Mouse (Mus musculus) hindbrain, embryonic 12.5 days (tissue): ENCODE results near the gene Grik4. TPM values are rescaled to one million over a fixed set of nuclear protein-coding genes. Genes with fewer than 3 reads are reported as not detected.
A peak's percentile ranks its signal among the peaks of the same experiment; 100 is the strongest.

Experiments
- ATAC-seq: fragments of 200-750 bp; cut with Nextera tagmentation; 2 replicates; pipeline ENCODE4 v1.8.0; 2017; ENCODE audit warnings: moderate TSS enrichment; ENCODE audit not compliant: low FRiP score
- H3K27ac ChIP-seq: fragments of 300-500 bp; sonication (generic); 2 replicates; pipeline ENCODE4 v1.5.1; 2016; ENCODE audit warnings: mild to moderate bottlenecking
- H3K27me3 ChIP-seq: fragments of 300-500 bp; sonication (generic); 2 replicates; pipeline ENCODE4 v1.6.1; 2016; ENCODE audit warnings: mild to moderate bottlenecking
- H3K36me3 ChIP-seq: fragments of 300-500 bp; sonication (generic); 2 replicates; pipeline ENCODE4 v1.6.1; 2016; ENCODE audit warnings: mild to moderate bottlenecking
- H3K4me1 ChIP-seq: fragments of 300-500 bp; sonication (generic); 2 replicates; pipeline ENCODE4 v1.6.1; 2016
- H3K4me2 ChIP-seq: fragments of 300-500 bp; sonication (generic); replicated peaks from 2 replicates; pipeline ENCODE4 v1.6.1; 2016; ENCODE audit warnings: mild to moderate bottlenecking
- H3K4me3 ChIP-seq: fragments of 300-500 bp; sonication (generic); 2 replicates; pipeline ENCODE4 v1.5.1; 2016; ENCODE audit warnings: mild to moderate bottlenecking
- H3K9ac ChIP-seq: fragments of 300-500 bp; sonication (generic); 2 replicates; pipeline ENCODE4 v1.6.1; 2016; ENCODE audit warnings: mild to moderate bottlenecking, moderate library complexity
- H3K9me3 ChIP-seq: fragments of 300-500 bp; sonication (generic); replicated peaks from 2 replicates; pipeline ENCODE4 v1.6.1; 2016; ENCODE audit warnings: mild to moderate bottlenecking
- WGBS: fragments of 180-500 bp; shearing (Covaris S2); methylation state at CpG from one replicate; pipeline ENCODE4 v1.1.7; 2016; 5-methylcytosine and 5-hydroxymethylcytosine counted together
- polyA plus RNA-seq: library from polyadenylated mRNA; unstranded; fragments of >200 nt; fragmentation: Nextera tagmentation; extraction: Ambion mirVana; gene quantifications from 2 replicates; pipeline ENCODE4 v1.2.1, GENCODE M21; 2016

The Grik4 gene
- polyA plus RNA-seq, 1 experiment from 2014 or later = 5.6 TPM

GRCm38 (mm10) chr9:42724099-42724498 lies 220.2 kb downstream of the Grik4 start:
- H3K27me3 ChIP-seq = no peaks in the 10 kb centered on the region
- no peak for ATAC-seq
- H3K4me1 ChIP-seq = peaks cover 18% of the 10 kb centered on the region
- WGBS = 71% methylated on average over 7 of the region's 7 CpGs
- H3K27ac ChIP-seq = 0 out of 2 replicates have a peak overlapping the region, but pooled peaks have one; percentile 23
- H3K4me3 ChIP-seq = no peak overlapping the region
- H3K36me3 ChIP-seq = no peaks in the 10 kb centered on the region
- H3K9ac ChIP-seq = no peak overlapping the region
- H3K9me3 ChIP-seq = no peaks in the 10 kb centered on the region
- no peak overlapping the region for H3K4me2 ChIP-seq

GRCm38 (mm10) chr9:42722501-42722900 lies 221.8 kb downstream of the Grik4 start:
- no peaks in the 10 kb centered on the region for H3K27me3 ChIP-seq
- H3K9ac ChIP-seq = no peak overlapping the region
- H3K27ac ChIP-seq = no peak overlapping the region
- no peaks in the 10 kb centered on the region for H3K36me3 ChIP-seq
- no peak for ATAC-seq
- H3K4me2 ChIP-seq = no peak overlapping the region
- WGBS = 21% methylated on average over 4 of the region's 4 CpGs
- peaks cover 18% of the 10 kb centered on the region for H3K4me1 ChIP-seq
- H3K4me3 ChIP-seq = no peak overlapping the region
- no peaks in the 10 kb centered on the region for H3K9me3 ChIP-seq

- H3K27ac ChIP-seq = no peak overlapping the region
- no peak overlapping the region for H3K4me3 ChIP-seq
- ATAC-seq = no peak
- no peaks in the 10 kb centered on the region for H3K36me3 ChIP-seq
- H3K4me2 ChIP-seq = no peak overlapping the region
- H3K9me3 ChIP-seq = no peaks in the 10 kb centered on the region
- WGBS = 90% methylated on average over 9 of the region's 9 CpGs
- no peaks in the 10 kb centered on the region for H3K27me3 ChIP-seq
- H3K4me1 ChIP-seq = peaks cover 18% of the 10 kb centered on the region
- no peak overlapping the region for H3K9ac ChIP-seq
These were observed 222.6 kb downstream of the Grik4 start for GRCm38 (mm10) chr9:42721718-42722117.

GRCm38 (mm10) chr9:42721146-42721545 lies 223.1 kb downstream of the Grik4 start:
- Histone ChIP-seq H3K9ac (no peak overlapping the region), H3K4me2 (no peak overlapping the region), H3K4me1 (peaks cover 18% of the 10 kb centered on the region), H3K4me3 (no peak overlapping the region), H3K36me3 (no peaks in the 10 kb centered on the region), H3K27me3 (no peaks in the 10 kb centered on the region), H3K9me3 (no peaks in the 10 kb centered on the region), H3K27ac (no peak overlapping the region)
- 84% methylated on average over 4 of the region's 4 CpGs for WGBS
- no peak for ATAC-seq

- Histone ChIP-seq H3K4me2 (no peak overlapping the region), H3K9ac (no peak overlapping the region), H3K9me3 (no peaks in the 10 kb centered on the region), H3K4me3 (no peak overlapping the region), H3K4me1 (no peaks in the 10 kb centered on the region; the same call in 1 of the 2 replicates), H3K36me3 (no peaks in the 10 kb centered on the region), H3K27me3 (no peaks in the 10 kb centered on the region), H3K27ac (no peak overlapping the region)
- ATAC-seq = no peak
- WGBS = 87% methylated on average over 8 of the region's 8 CpGs
These were observed 230.4 kb downstream of the Grik4 start for GRCm38 (mm10) chr9:42713912-42714311.

- Histone ChIP-seq H3K4me2 (no peak overlapping the region), H3K4me3 (no peak overlapping the region), H3K9me3 (no peaks in the 10 kb centered on the region), H3K36me3 (no peaks in the 10 kb centered on the region), H3K9ac (no peak overlapping the region), H3K4me1 (peaks cover 4% of the 10 kb centered on the region; the same call in 1 of the 2 replicates), H3K27ac (no peak overlapping the region), H3K27me3 (no peaks in the 10 kb centered on the region)
- ATAC-seq = no peak
- 81% methylated on average over 7 of the region's 7 CpGs for WGBS
These were observed 238.4 kb downstream of the Grik4 start for GRCm38 (mm10) chr9:42705848-42706247.

GRCm38 (mm10) chr9:42703191-42703854 lies 241.0 kb downstream of the Grik4 start:
- Histone ChIP-seq H3K36me3 (no peaks in the 10 kb centered on the region), H3K4me3 (no peak overlapping the region), H3K9me3 (peaks cover 3% of the 10 kb centered on the region; the same call in 1 of the 2 replicates), H3K4me1 (peaks cover 4% of the 10 kb centered on the region; the same call in 1 of the 2 replicates), H3K27me3 (no peaks in the 10 kb centered on the region), H3K4me2 (no peak overlapping the region), H3K9ac (no peak overlapping the region), H3K27ac (no peak overlapping the region; the same call in 1 of the 2 replicates)
- WGBS = 57% methylated on average over 8 of the region's 8 CpGs
- no peak for ATAC-seq

- Histone ChIP-seq H3K9ac (no peak overlapping the region), H3K4me1 (peaks cover 4% of the 10 kb centered on the region; the same call in 1 of the 2 replicates), H3K4me3 (no peak overlapping the region), H3K9me3 (peaks cover 4% of the 10 kb centered on the region; the same call in 1 of the 2 replicates), H3K27ac (no peak overlapping the region; the same call in 1 of the 2 replicates), H3K27me3 (no peaks in the 10 kb centered on the region), H3K4me2 (no peak overlapping the region), H3K36me3 (no peaks in the 10 kb centered on the region)
- 71% methylated on average over 11 of the region's 11 CpGs for WGBS
- no peak for ATAC-seq
These were observed 241.8 kb downstream of the Grik4 start for GRCm38 (mm10) chr9:42702231-42703132.

GRCm38 (mm10) chr9:42701729-42702128 lies 242.6 kb downstream of the Grik4 start:
- ATAC-seq = no peak
- H3K27me3 ChIP-seq = no peaks in the 10 kb centered on the region
- no peak overlapping the region for H3K4me3 ChIP-seq
- H3K9ac ChIP-seq = no peak overlapping the region
- peaks cover 4% of the 10 kb centered on the region; the same call in 1 of the 2 replicates for H3K4me1 ChIP-seq
- no peaks in the 10 kb centered on the region for H3K36me3 ChIP-seq
- 81% methylated on average over 5 of the region's 5 CpGs for WGBS
- no peak overlapping the region for H3K4me2 ChIP-seq
- no peak overlapping the region for H3K27ac ChIP-seq
- H3K9me3 ChIP-seq = peaks cover 8% of the 10 kb centered on the region; the same call in 1 of the 2 replicates

- Histone ChIP-seq H3K27ac (no peak overlapping the region), H3K4me3 (no peak overlapping the region), H3K27me3 (no peaks in the 10 kb centered on the region), H3K9me3 (0 out of 2 replicates have a peak, but pooled peaks cover 4% of the 10 kb centered on the region), H3K36me3 (no peaks in the 10 kb centered on the region), H3K9ac (no peak overlapping the region), H3K4me1 (peaks cover 4% of the 10 kb centered on the region; the same call in 1 of the 2 replicates), H3K4me2 (no peak overlapping the region)
- WGBS = 76% methylated on average over 8 of the region's 8 CpGs
- no peak for ATAC-seq
These were observed 251.3 kb downstream of the Grik4 start for GRCm38 (mm10) chr9:42693024-42693423.

- H3K4me2 ChIP-seq = no peak overlapping the region
- H3K27ac ChIP-seq = no peak overlapping the region
- 0 out of 2 replicates have a peak, but pooled peaks cover 4% of the 10 kb centered on the region for H3K27me3 ChIP-seq
- H3K9ac ChIP-seq = no peak overlapping the region
- no peak overlapping the region for H3K4me3 ChIP-seq
- WGBS = 35% methylated on average over 4 of the region's 4 CpGs
- no peaks in the 10 kb centered on the region for H3K9me3 ChIP-seq
- peaks cover 6% of the 10 kb centered on the region for H3K4me1 ChIP-seq
- H3K36me3 ChIP-seq = no peaks in the 10 kb centered on the region
- no peak for ATAC-seq
These were observed 256.1 kb downstream of the Grik4 start for GRCm38 (mm10) chr9:42688143-42688542.

- no peaks in the 10 kb centered on the region for H3K9me3 ChIP-seq
- no peak overlapping the region for H3K27ac ChIP-seq
- H3K36me3 ChIP-seq = no peaks in the 10 kb centered on the region
- WGBS = 75% methylated on average over 5 of the region's 5 CpGs
- no peak overlapping the region for H3K9ac ChIP-seq
- H3K4me1 ChIP-seq = peaks cover 10% of the 10 kb centered on the region
- 0 out of 2 replicates have a peak, but pooled peaks cover 4% of the 10 kb centered on the region for H3K27me3 ChIP-seq
- no peak overlapping the region for H3K4me3 ChIP-seq
- no peak overlapping the region for H3K4me2 ChIP-seq
- no peak for ATAC-seq
These were observed 258.2 kb downstream of the Grik4 start for GRCm38 (mm10) chr9:42686104-42686503.
